In the genomic region with DNA sequence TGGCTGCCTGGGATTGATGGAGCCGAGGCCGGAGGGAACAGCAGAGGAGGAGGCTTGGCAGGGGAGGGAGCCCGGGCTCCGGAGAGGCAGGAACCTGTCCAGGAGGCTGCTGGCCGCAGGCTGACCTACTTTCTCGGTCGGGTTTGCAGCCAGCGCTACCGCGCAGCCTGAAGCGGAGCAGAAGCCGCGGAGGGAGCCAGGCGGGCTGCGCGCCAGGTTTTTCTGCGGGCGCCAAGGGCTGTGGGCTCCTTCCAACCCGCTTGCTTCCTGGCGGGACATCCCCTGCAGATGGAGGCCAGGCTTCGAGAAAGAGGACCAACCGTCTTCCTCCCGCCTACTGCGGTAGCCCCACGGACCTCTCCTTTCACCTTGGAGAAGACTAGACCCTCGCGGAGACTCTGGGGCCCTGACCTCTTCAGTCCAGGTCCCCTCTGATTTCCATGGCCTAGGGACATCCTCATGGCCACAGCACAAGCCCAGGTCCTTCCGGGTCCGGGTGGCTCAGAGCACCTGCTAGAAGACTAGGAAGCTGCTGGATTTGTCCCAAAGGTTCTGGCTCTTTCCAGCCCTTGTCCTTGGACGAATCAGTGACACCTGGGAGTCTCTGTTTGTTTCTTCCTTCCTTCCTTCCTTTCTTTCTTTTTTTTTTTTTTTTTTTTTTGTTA, we compare ENCODE assay signal across 8 mouse cellular contexts. TPM values are rescaled to one million over a fixed set of nuclear protein-coding genes. Genes with fewer than 3 reads are reported as not detected.
A peak's percentile ranks its signal among the peaks of the same experiment; 100 is the strongest.
DNase-seq lines count a peak whose midpoint lies in the region; ATAC-seq and TF ChIP-seq lines count a peak whose summit lies in the region.

No protein-coding gene starts in this region.

- H3K79me2 ChIP-seq in heart, adult 2 months (replicated peaks; ENCODE audit: control insufficient read depth, insufficient read depth, low read length): no peaks in the 10 kb centered on the region

- peak overlapping the region; percentile 20 for H3K4me3 ChIP-seq in bone marrow macrophage, adult 2 months (ENCODE audit: insufficient read depth, low read length)
- peak overlapping the region; percentile 32 for H3K4me3 ChIP-seq in embryonic facial prominence, embryonic 14.5 days (ENCODE audit: low read depth, low read length)
- peak overlapping the region; percentile 26; the same call in 1 of the 2 replicates for H3K4me3 ChIP-seq in heart, adult 2 months

- TF ChIP-seq POLR2A in bone marrow macrophage, adult 2 months (IDR thresholded peaks at IDR 0.05; ENCODE audit: borderline replicate concordance, low read depth, low read length): no peak
- TF ChIP-seq POLR2A in heart, adult 2 months (IDR thresholded peaks at IDR 0.05; ENCODE audit: insufficient read depth, low read depth, low read length): no peak

- WGBS in embryonic facial prominence, embryonic 14.5 days: 3% methylated on average over 28 of the region's 30 CpGs
- 3% methylated on average over 30 of the region's 30 CpGs for WGBS in heart, adult 2 months

- H3K27ac ChIP-seq in bone marrow macrophage, adult 2 months (ENCODE audit: insufficient read depth, low read depth, low read length): no peak overlapping the region
- no peak overlapping the region for H3K27ac ChIP-seq in embryonic facial prominence, embryonic 14.5 days (replicated peaks; ENCODE audit: low read depth, low read length)
- H3K27ac ChIP-seq in heart, adult 2 months: no peak overlapping the region

- peak overlapping the region; percentile 58 for H3K4me2 ChIP-seq in embryonic facial prominence, embryonic 14.5 days (ENCODE audit: low read depth, low read length)

- DNase-seq in embryonic facial prominence, embryonic 14.5 days (ENCODE audit: low spot score): peak; percentile 80
- DNase-seq in heart, adult 2 months: peak; percentile 88 to 91
- DNase-seq in kidney, adult 11 months: peak; percentile 75
- DNase-seq in left cerebral cortex, postnatal 4 days: peak; percentile 87
- peak; percentile 43 to 57 for DNase-seq in right cerebral cortex, postnatal 36 days (ENCODE audit: low spot score in 2 of 2)

- no peaks in the 10 kb centered on the region for H3K27me3 ChIP-seq in embryonic facial prominence, embryonic 14.5 days (replicated peaks; ENCODE audit: control insufficient read depth, insufficient read depth, low read length)
- H3K27me3 ChIP-seq in heart, adult 2 months (ENCODE audit: control insufficient read depth, insufficient read depth, low read length): no peaks in the 10 kb centered on the region

- intact Hi-C loops in heart, adult 2 months (cut with DNase I): no loop called here
- intact Hi-C loops in left cerebral cortex, postnatal 4 days (cut with DNase I): no loop called here

- peak overlapping the region; percentile 28; the same call in 1 of the 2 replicates for H3K9ac ChIP-seq in embryonic facial prominence, embryonic 14.5 days (ENCODE audit: low read depth, low read length)
- H3K9ac ChIP-seq in heart, adult 2 months (ENCODE audit: low read depth, low read length): 0 out of 2 replicates have a peak overlapping the region, but pooled peaks have one; percentile 29

- no peak for TF ChIP-seq EP300 in heart, adult 2 months (IDR thresholded peaks at IDR 0.05; ENCODE audit: insufficient read depth, low read depth, low read length)

- ATAC-seq in embryonic facial prominence, embryonic 14.5 days (ENCODE audit: low read depth): 0 out of 2 replicates have a peak, but pooled peaks have one; percentile 65
- 0 out of 2 replicates have a peak, but pooled peaks have one; percentile 19 for ATAC-seq in megakaryocyte-erythroid progenitor cell, adult 5-6 weeks (replicated peaks; ENCODE audit: low FRiP score, low TSS enrichment, poor library complexity, severe bottlenecking)
- no peak for ATAC-seq in erythroblast, adult 5-6 weeks (replicated peaks; ENCODE audit: low FRiP score, poor library complexity, severe bottlenecking)

- H3K9me3 ChIP-seq in embryonic facial prominence, embryonic 14.5 days (ENCODE audit: control insufficient read depth, low read length): no peaks in the 10 kb centered on the region

- no peak for TF ChIP-seq CTCF in bone marrow macrophage, adult 2 months (IDR thresholded peaks at IDR 0.05; ENCODE audit: low read depth, low read length)
- no peak for TF ChIP-seq CTCF in heart, adult 2 months (IDR thresholded peaks at IDR 0.05)

- no peaks in the 10 kb centered on the region for H3K36me3 ChIP-seq in embryonic facial prominence, embryonic 14.5 days (ENCODE audit: control insufficient read depth, insufficient read depth, low read length)
- no peaks in the 10 kb centered on the region for H3K36me3 ChIP-seq in heart, adult 2 months (ENCODE audit: control insufficient read depth, insufficient read depth, low read length)

- no peaks in the 10 kb centered on the region for H3K4me1 ChIP-seq in bone marrow macrophage, adult 2 months (ENCODE audit: control insufficient read depth, insufficient read depth, low read length)
- no peaks in the 10 kb centered on the region for H3K4me1 ChIP-seq in embryonic facial prominence, embryonic 14.5 days (ENCODE audit: control insufficient read depth, insufficient read depth, low read length)
- peaks cover 3% of the 10 kb centered on the region for H3K4me1 ChIP-seq in heart, adult 2 months (ENCODE audit: control insufficient read depth, insufficient read depth, low read length)

RNA-seq across cellular contexts. Expression of gene Cmc2, which starts 57.8 kb away (rescaled TPM):
- polyA plus RNA-seq in bone marrow macrophage, adult 2 months (2012; ENCODE audit: insufficient read depth, insufficient read length, missing spikeins): 35.8 and 43.9 TPM in 2 replicates
- 74.4 and 77.7 TPM in 2 replicates for polyA plus RNA-seq in embryonic facial prominence, embryonic 14.5 days (2014; fragmentation: Nextera tagmentation; extraction: Ambion mirVana)
- total RNA-seq in heart, adult 2 months (2021): 10 to 100 TPM; 65.8 to 79.2 TPM
- 30.0 and 46.1 TPM in 2 replicates for polyA plus RNA-seq in heart, adult 2 months (2012; rRNA removed)
- 1 to 10 TPM; 7.7 to 9.8 TPM for total RNA-seq in left cerebral cortex, postnatal 4 days (2021)
- total RNA-seq in megakaryocyte-erythroid progenitor cell, adult 5-6 weeks (2014; fragmentation: Nextera tagmentation): 45.4 and 48.0 TPM in 2 replicates
- 51.6 and 53.3 TPM in 2 replicates for total RNA-seq in megakaryocyte-erythroid progenitor cell, adult 5-6 weeks (2017)
- total RNA-seq in erythroblast, adult 5-6 weeks (2015; ENCODE audit: low replicate concordance): 12.5 and 20.0 TPM in 2 replicates
- 26.9 and 35.7 TPM in 2 replicates for total RNA-seq in erythroblast, adult 5-6 weeks (2017; ENCODE audit: low replicate concordance)

RNA-seq across cellular contexts. Expression of gene Cenpn, which starts 58.0 kb away (rescaled TPM):
- polyA plus RNA-seq in bone marrow macrophage, adult 2 months (2012; ENCODE audit: insufficient read depth, insufficient read length, missing spikeins): 14.0 and 16.1 TPM in 2 replicates
- 27.9 and 31.7 TPM in 2 replicates for polyA plus RNA-seq in embryonic facial prominence, embryonic 14.5 days (2014; fragmentation: Nextera tagmentation; extraction: Ambion mirVana)
- under 1 TPM; 0.37 to 0.89 TPM for total RNA-seq in heart, adult 2 months (2021)
- polyA plus RNA-seq in heart, adult 2 months (2012; rRNA removed): 0.74 and 1.3 TPM in 2 replicates
- total RNA-seq in left cerebral cortex, postnatal 4 days (2021): 1 to 10 TPM; 3.8 to 4.7 TPM
- 48.4 and 59.1 TPM in 2 replicates for total RNA-seq in megakaryocyte-erythroid progenitor cell, adult 5-6 weeks (2014; fragmentation: Nextera tagmentation)
- total RNA-seq in megakaryocyte-erythroid progenitor cell, adult 5-6 weeks (2017): 44.1 and 44.8 TPM in 2 replicates
- 14.2 and 14.6 TPM in 2 replicates for total RNA-seq in erythroblast, adult 5-6 weeks (2015; ENCODE audit: low replicate concordance)
- 11.0 and 11.9 TPM in 2 replicates for total RNA-seq in erythroblast, adult 5-6 weeks (2017; ENCODE audit: low replicate concordance)
